Mouse (Mus musculus): ENCODE data around the gene Dstyk.

The Dstyk gene

DNA sequence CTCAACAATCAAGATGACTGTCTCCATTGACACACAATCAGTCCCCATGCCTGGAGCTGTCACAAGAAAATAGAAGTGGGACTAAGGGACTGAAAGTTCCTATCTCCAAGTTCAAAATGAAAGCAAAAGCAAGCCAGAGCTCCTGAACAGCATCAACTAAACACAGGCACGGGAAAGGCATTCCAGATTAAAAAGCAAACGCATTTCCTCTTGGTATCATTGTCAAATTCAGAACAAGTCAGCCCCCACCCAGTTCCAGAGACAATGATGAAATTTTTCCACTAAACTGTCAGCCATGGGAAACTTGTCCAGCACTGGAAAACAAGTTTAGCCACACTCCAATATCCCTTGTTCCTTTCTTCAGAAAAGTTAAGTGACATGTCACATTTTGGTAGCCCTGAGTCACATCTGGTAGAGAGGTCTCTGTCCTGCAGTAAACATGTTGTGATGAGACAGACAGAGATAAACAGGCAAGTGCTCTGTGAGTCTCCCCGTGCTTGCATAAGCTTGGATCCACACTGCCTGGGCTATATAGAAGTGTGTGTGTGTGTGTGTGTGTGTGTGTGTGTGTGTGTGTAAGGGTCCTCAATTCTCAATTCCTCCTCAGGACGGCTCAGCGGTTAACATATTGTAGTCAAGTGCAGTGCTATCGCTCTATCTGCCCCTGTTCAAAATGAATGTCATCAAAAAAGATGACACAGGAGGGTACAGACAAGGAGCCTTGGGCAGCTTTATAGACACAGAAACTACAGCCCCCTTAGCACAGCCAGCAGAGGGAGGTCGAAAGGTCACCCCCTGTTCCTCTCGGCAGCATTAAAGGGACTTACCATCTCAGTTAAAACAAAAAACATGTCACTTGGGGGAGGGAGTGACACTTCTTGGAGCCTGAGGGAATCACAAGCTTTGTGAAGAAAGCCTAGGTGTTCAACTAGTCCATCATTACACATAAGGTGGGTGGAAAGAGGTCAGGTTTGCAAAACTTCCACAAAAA is 28.2 kb upstream of the Dstyk start:
- CTCF ChIA-PET, result interaction anchor here (0.7 to 1.4 kb wide), 2 partner anchors 11 to 1453 kb away, joined by 3 read pairs; no protein-coding TSS in a partner anchor

DNA sequence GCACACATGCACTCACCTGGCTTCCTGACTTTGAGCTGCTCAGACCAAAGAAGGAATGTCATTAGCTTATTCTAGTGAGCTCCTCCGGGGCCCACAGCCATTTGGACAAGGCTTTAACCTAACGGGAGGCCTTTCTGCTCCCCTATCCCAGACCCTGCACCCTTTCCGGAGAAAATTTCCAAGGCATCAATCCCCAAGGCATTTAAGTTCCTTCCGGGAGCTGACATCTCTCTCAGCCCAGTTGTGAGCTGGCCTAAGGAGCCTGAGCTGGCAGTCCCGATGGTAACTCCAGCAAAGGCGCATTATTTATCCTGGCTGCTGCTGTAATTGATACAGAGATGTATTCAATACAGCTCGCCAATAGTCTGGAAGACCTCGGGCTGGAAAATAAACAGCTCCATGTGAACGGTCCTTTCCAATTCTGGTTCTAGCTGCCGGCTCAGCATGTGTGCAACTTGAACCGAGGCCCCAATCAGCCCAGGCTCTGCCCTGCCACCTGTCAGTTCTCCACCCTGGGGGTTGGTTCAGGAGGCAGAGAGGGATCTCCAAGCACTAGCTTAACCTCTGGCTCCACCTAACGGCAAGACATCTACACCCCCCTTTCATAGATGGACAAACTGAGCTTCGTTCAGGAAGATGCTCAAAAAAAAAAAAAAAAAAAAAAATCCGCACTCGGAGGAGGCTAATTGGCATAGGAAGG is 27.3 kb upstream of the Dstyk start:
- CTCF ChIA-PET, result interaction anchor here (0.6 to 1.4 kb wide), 4 partner anchors 12 to 138 kb away, joined by 3 to 8 read pairs (median 4); no protein-coding TSS in a partner anchor

DNA sequence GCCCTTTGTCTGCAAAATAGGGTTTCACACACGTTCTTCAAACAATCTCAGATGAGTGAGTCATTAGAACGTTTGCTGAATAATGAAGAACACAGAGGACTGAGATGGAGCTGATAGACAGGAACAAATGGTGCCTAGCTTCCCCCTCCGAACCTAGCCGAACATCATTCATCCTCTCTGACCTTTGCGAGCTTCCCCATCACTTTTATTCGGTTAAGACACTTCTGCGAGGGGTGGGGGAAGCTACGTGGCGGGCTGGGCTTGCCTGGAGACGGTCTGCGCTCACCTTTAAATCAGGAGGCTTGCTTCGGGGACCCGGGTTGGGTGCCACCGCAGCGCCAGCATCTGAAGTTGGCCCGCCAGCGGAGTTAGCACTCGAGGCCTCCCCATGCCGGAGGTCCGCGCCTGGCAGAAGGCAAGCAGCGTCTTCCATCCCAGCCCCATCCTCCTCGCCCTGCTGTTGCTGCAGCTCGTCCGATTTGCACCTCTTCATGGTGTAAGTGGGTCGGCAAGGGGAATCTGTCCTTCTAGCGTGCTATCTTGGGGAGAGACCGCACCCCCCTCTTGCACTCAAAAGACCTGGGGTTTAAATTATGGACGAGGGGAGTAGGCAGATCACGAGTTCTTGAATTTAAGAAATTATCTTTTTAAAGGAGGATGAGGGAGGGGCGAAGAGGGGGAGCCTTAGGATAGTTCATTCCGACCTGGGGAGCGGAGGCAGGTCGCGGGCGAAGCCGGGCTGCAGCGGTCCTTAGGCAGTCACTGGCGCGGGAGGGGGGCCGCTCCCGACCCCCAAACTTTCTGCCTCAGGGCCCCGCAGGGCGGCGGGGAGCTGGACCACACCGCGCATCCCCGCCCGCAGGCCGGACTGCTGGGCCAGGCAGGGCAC is 26.4 kb upstream of the Dstyk start, which contains the start of gene Tmcc2:
Gene Tmcc2, minus strand, starts transcription at position 591 of the 889 bp plus-strand sequence.
- CTCF ChIA-PET, result interaction anchor here (1.0 to 1.4 kb wide), 2 partner anchors 13 to 54 kb away, joined by 3 to 8 read pairs; no protein-coding TSS in a partner anchor

DNA sequence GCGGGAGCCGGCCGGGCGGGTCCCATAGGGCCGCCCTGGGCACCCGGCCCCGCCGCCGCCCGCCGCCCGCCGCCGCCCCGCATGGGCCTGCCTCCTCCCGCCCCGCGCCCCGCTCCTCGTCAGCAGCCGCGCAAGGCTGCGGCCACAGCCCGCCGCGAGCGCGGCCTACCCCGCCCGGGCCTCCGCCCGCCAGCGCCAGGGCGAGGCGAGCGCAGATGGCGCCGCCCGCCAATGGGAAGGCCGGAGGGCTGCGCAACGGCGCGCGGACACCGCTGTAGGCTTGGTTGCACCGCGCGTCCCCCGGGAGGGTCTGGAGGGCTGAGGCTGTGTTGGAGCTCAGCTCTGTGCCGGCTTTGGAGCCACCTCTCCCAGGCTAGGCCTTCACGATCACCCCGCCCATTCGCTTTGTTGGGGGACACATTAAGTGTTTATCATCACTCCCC is 25.8 kb upstream of the Dstyk start:
- CTCF ChIA-PET, result interaction anchor here (0.7 kb wide), 1 partner anchor 24 kb away, joined by 3 read pairs; no protein-coding TSS in a partner anchor

DNA sequence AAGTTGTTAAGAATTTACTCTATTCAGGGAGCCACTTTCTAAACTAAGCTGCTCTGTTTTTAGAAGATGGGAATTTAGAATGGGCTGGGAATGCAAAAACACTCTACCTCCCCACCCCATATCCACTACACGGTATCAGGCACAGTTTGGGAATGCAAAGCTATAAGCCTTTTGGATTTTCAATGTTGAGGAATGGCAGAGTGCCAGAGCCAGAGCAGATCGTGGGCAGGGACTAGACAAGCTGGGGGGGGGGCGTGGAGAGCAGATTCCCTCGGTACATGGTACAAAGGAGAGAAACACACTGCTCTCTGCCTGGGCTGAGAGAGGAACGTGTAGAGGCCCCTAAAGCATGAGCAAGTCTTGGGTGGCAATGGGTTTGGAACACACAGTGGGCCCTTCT is 24.5 kb upstream of the Dstyk start:
- CTCF ChIA-PET, result interaction anchor here (0.6 kb wide), 1 partner anchor 83 kb away, joined by 4 read pairs; no protein-coding TSS in a partner anchor

DNA sequence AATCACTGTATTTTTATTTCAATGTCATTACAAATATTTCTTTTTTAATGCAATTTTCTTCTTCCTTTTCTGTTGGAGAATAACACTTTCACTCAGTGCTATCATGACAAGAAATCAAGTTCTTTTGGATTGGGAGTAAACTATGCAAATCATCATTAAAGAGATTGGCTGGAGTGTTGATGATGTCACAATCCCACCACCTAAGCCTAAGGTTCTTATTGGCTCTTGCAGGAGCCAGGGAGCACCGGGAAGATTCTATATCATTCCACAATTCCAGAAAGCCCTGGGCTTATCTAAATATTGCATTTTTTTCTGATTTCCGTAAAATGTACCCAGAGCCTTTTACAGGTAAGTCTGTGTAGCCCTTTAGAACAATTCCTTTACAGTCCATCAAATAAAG is 20.6 kb upstream of the Dstyk start:
- CTCF ChIA-PET, result no interaction called here

DNA sequence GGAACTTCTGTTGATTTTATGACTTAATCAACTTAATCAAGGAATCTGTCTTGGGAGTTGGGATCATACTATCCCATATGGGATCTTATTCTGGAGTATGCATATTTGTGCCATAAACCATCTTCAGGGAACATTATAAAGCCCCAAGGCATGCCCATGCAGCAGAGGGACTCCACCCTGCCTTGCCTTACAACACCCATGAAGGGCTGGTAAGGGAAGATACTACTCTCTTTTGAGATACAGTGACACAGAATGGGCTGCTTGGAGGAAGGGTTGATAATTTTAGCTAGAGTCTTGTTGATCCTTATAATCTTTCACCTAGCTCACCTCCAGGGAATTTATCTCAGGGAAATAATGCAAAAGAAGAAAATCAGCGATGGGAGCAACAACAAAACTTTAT is 16.8 kb upstream of the Dstyk start:
- CTCF ChIA-PET, result no interaction called here

DNA sequence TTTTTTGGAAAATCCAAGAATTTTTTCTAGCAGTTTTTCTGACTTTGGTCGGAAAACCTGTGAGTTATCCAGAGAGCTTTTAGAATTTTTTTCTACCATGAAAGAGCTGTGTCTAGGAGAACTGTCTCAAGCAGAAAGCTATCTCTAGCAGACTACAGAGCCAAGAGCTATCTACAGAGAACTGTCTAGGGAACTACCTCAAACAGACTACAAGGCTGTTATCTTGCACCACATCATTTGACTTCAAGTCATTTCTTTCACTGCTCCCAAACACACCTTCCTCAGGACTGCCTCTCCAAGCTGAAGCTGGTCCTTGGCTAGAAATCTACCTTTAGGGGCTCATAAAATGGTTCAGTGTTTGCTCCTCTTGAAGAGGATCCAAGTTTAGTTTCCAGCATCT is 15.5 kb upstream of the Dstyk start:
- CTCF ChIA-PET, result no interaction called here

DNA sequence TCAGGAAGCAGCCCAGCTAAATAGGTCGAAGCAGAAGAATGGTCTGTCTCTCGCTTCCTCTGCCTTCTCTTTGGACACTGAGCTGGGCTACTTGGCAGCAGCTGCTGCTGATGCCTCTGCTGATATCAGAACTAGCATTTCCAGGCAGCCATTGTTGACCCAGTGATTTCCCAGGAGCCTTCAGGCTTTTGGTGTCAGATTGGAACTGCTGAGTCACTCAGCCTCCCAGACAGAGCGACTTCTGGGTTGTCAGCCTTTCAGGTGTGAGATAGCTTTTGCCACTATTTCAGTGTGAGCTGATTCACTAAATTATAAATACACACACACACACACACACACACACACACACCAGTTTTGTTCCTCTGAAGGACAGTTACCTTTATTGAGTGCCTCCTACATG is 6.7 kb upstream of the Dstyk start:
- CTCF ChIA-PET, result no interaction called here

DNA sequence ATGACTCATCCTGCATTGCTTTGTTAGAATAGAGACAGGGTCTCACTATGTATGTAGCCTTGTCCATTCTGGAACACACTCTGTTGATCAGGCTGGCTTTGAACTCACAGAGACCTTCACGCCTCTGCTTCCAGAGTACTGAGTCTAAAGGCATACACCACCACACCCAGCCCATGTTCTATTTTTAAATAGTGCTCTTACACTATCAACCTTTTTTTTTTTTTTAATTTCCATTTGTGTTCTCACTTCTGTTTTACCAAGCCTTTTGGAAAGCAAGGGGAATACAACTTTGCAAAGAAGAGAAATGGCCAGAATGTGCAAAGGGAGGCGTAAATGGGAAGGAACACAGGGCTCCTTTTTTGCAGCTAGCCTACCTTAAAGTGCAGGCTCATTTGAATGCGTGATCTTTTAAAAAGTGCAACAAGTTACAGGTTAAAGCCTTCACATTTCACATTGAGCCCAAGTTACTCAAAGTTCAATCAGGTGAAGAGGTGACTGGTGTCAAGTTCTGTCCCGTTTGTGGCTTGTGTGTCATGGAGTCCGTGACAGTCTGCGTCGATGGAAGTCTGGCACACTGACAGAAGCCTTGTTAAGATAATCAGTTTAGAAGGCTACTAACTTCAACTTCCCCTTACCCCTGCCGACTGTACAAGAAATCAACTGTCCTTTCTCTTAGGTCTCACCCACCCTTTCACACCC is 962 bp upstream of the Dstyk start:
- CTCF ChIA-PET, result interaction anchor here (1.3 kb wide), 1 partner anchor 24 kb away, joined by 3 read pairs; no protein-coding TSS in a partner anchor

DNA sequence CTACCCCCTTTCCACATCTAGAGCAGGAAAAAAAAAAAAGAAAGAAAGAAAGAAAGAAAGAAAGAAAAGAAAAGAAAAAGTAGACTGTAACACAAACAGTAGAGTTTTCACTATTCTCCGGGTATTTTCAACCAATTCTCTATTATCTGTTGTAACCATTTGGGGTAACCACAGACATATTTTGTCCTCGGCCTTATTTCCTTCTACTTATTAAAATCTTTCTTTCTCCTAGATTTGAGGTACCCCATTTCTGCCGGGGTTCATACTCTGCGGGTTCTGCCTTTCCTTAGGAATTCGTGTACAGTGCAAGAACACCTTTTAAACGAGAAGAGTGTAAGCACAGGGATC is 438 bp upstream of the Dstyk start:
- CTCF ChIA-PET, result no interaction called here

DNA sequence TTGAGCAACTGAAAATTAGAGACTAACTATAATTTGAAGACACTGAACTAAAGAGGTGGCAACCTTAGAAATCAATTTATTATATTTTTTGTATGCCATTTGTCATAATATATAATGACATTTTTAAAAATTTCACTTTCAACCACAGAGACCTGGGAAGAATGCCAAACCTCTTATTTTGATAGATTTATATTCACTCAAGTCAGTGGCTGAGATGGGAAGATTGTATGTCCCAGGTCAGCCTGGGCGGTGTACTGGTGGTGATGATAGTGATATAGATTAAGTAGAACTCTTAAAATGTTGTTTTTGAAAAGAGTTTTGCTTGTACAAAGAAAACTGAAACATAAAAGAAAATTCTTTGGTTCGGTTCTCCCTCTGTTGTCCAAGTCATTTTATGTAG is 2.9 kb downstream of the Dstyk start:
- CTCF ChIA-PET, result no interaction called here

DNA sequence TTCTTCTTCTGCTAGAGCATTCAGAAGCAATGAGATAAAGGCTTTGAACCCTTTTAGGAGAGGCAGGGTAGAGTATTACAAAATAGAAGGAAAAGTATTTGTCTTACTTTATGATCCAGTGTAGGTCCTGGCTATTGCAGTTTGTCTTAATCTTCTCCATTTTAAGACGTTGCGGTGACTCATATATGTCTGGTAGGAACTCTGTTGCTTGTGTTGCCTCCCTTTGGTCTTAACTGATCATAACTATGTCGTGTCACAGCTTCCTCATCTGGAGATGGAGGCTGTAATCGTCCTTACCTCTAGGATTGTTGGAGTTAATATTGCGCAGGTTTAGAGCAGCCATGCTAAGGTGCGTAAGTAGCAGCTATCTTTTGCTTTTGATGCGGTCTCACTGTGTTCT is 3.3 kb downstream of the Dstyk start:
- CTCF ChIA-PET, result no interaction called here

DNA sequence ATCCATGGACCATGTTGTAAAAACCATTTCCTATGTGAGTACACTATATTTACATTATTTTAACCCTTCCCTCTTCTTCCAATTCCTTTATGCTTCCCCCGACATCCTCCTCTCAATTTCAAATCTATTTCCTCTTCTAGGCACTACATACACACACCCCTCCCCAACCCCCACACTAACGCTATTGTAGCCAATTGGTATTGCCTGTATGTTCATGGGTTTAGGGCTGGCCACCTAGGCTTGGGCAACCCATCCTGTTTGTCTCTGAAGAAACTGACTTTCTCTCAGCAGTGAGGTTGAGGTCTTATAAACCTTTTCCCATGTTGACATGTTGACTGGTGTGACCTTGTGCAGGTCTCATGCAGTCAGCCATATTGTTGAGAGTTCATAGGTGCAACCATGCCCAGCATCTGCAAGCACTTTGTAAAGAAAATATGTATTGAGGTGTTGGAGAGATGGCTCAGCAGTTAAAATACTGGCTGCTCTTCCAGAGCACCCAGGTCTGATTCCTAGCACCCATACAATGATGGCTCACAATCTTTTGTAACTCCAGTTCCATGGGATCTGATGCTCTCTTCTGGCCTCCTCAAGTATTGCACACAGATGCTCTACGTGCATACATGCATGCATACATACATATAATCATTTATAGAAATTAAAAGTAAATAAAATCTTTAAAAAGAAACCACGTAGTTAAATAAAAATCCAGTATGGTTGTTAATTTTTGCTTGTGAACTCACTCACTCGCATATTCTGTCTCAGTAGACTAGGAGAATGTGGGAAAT is 5.7 kb downstream of the Dstyk start:
- CTCF ChIA-PET, result no interaction called here

DNA sequence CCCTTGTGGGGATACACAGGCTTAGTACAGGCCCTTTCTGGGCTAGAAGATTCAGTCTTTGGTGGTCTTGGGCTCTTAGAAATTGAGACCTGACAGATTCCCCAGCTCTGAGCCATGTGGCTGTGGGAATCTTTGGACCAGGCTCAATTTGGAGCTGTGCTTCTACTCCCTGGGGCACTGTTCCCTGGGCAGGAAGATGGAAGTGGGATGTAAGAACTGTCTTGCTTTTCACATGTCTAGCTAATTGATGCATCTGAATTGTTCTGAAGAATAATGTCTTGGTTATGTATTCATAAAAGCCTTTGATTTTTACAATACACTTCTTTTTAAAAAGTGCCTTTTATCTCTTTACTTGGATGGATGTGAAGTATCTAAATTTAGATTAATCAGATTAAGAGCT is 8.2 kb downstream of the Dstyk start:
- CTCF ChIA-PET, result no interaction called here

DNA sequence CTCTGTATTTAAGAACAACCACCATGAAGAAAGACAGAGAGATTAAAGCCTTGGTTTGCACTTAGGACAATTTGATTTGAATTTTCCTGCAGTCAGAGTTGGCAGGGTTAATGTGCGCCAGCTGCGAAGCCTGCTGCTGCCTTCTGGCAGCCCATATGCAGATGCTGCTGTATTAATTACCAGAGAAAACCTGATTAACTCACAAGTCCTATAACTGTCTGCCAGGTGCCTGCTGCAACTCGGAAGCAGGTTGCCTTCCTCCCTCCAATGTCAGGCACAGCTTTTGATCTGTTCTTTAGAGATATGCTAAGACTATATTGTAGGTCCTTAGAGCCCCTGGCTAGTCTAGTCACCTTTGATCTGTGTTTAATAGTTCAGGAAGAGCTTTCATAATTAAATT is 13.5 kb downstream of the Dstyk start:
- CTCF ChIA-PET, result no interaction called here

DNA sequence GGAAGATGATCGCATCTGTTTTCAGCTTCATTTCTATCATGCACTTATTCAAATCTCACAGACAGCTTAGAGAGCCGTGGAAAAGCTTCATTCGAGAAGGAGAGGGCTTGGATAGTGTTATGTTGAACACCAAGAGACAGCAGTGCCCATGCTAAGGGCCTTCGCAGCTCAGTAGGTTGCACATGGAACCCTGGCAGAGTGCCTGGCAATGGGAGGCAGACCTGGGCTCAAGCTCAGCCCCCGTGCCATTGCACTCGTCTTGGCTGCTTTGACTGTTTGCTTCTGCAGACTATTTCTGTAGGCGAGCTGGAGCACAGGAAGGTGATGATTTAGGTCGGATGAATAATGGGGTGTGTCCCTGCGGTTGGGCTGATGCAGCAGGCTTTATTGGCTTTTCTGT is 14.4 kb downstream of the Dstyk start:
- CTCF ChIA-PET, result no interaction called here

DNA sequence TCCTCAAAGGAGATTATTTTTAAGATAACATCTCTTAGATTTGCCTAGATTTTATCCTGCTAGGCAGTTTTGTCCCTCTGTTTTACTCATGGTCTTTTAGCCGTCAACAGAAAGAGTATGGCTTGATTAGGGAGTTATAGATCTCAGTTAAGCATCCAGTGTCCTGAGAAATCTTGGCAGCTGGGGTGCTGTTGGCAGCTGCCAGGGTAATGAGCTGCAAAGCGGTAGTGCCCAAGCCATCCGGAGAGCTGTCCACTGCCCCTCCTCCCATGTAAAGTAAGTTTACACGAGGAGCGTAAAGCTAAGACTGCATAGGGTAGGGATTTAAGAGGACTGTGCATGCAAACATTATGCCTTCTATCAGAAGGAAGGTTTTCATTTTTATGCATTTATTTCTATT is 16.0 kb downstream of the Dstyk start:
- CTCF ChIA-PET, result no interaction called here

DNA sequence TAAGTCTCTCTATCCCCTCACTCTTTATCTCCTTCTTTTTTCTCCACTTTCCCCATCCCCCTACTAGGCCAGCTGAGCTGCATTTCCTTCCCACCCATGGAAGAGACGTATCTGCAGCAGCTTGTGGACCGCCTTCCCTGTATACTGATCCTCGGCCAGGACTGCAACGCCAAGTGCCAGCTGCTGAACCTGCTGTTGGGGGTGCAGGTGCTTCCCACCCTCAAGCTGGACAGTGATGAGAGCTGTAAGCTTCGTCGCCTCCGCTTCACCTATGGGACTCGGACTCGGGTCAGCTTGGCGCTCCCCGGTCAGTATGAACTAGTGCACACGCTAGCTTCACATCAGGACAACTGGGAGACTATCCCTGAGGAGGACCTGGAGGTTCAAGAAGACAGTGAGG is 16.7 kb downstream of the Dstyk start:
- CTCF ChIA-PET, result interaction anchor here (0.7 kb wide), 1 partner anchor 37 kb away, joined by 3 read pairs; no protein-coding TSS in a partner anchor

DNA sequence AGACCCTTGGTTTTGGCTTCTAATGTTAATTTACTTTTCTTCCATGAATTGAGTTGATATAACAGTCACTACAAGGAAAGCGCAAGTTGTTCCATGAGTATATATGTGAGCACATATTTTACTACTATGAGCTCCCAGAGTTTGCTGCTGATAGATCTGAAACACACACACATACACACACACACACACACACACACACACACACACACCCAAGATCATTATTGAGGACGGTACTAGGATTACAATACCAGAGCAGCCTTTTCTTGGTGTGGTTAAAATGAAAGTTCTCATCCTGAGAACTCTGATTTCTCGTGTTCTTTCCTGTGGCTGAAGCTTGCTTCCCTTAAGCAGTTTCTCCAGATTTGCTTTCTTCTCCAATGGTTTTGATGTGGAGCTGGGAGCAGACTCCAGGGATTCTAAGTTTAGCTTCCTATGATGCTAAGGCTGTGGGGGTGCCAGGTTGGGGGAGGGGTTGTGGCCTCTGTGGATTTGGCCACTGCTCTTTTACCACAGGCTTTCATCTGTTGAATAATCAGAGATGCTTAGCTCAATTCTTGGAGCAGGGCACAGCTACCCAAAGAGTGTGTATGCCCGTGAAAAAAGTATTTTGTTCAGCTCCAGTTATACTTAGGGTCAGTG is 19.1 kb downstream of the Dstyk start:
- CTCF ChIA-PET, result no interaction called here

Data from spleen, embryonic (tissue).